Mouse (Mus musculus): Measurements from ENCODE around the gene N4bp2.
"Not testable (repeated sequence)": the region's sequence is repeated elsewhere in the genome, so short reads cannot be mapped to it uniquely, and the experiment has no call there.

Gene N4bp2

DNA sequence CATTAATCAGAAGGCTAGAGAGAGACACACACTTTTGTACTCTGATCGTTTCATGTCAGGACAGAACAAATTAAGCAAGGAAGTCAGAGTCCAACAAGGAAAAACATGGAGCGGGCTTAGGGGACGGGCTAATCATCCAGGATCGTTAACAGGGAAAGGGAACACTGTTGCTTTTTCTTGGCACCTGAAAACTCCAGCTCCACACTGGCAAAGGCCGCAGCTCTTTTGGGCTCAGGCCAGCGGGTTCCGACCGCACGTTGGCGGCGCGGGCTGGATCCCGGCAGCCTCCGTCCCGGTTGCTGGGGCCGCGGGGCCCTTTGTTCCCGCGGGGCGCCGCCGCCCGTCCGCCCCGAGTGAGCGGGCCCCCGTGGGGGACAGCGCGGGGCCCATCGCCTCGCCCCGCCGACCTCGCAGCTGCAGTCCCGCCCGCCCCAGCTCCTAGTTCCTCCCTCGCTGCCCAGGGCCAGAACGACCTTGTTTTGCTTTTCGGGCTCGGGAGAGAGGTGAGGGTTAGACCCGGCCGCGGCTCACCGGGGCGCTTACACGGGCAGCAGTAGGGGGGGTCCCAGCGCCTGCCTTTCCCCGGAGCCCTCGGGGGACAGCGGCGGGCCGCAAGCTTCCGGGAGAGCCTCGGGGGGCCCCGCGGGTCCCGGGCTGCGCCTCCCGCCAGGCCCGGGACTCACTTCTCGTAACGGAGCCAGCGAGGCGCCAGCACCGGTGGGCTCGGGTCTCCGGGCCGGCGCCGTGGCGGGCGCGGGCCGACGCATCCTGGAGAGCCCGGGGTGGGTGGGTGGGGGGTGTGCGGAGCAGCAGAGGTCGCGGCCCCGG is at the start of gene N4bp2:
Gene N4bp2 (plus strand): TSS at position 434 of the 828 bp plus-strand sequence.
- peak; percentile 89 for DNase-seq

- no peak for DNase-seq
These were observed 48.2 kb upstream of the N4bp2 start for GRCm38 (mm10) chr5:65715084-65715483.

GRCm38 (mm10) chr5:65717063-65717902 is 46.0 kb upstream of the N4bp2 start:
- DNase-seq, result no peak

DNA sequence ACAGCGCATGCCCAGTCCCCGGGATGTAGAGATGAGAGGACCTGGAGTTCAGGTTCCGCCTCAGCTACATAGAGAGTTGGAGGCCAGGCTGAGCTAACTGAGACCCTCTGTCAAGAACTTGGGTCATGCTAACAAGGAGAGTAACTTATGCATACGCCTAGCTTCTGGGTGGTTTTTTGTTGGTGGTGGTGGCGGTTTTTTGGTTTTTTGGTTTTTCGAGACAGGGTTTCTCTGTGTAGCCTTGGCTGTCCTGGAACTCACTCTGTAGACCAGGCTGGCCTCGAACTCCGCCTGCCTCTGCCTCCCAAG is 45.5 kb upstream of the N4bp2 start:
- DNase-seq, result not testable (repeated sequence)

GRCm38 (mm10) chr5:65718368-65718767 is 45.0 kb upstream of the N4bp2 start:
- DNase-seq, result no peak

DNA sequence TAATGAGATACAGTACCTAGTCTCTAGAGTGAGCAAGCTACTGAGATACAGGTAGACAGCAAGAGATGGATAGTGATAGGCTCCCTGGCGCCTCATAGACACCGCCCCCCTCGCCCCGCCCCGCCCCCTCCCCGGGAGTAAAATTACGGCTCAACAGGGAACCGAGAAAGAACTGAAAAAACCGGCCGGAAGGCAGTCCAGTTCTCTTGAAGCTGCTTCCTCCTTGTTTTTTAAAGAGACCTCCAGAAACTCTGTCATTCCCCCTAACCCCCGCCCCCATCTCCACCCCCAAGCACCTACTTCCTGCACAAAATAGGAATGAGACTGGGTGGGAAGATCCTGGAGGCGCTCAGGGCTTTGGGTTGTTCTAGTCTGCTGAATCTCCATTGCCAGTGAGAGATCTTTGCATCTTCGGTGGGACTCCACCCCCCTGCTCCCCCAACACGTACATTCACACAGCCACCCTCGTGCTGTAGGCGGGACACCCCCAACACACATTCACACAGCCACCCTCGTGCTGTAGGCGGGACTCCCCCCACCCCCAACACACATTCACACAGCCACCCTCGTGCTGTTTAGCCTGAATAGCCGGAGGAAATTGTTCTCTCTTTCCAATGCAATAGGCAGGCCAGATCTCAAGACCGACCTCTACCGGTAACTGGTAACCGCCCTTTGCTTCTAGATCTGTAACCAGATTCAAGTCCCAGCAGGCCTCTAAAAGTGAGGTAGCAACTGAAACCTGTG is 38.8 kb upstream of the N4bp2 start:
- DNase-seq, result peak; percentile 73

- DNase-seq, result peak; percentile 54
These were observed 31.9 kb upstream of the N4bp2 start for GRCm38 (mm10) chr5:65731173-65732007.

- DNase-seq, result no peak
These were observed 27.7 kb upstream of the N4bp2 start for GRCm38 (mm10) chr5:65735601-65736000.

- DNase-seq, result no peak
These were observed 24.0 kb upstream of the N4bp2 start for GRCm38 (mm10) chr5:65739366-65739765.

- DNase-seq, result no peak
These were observed 16.4 kb upstream of the N4bp2 start for GRCm38 (mm10) chr5:65746908-65747307.

DNA sequence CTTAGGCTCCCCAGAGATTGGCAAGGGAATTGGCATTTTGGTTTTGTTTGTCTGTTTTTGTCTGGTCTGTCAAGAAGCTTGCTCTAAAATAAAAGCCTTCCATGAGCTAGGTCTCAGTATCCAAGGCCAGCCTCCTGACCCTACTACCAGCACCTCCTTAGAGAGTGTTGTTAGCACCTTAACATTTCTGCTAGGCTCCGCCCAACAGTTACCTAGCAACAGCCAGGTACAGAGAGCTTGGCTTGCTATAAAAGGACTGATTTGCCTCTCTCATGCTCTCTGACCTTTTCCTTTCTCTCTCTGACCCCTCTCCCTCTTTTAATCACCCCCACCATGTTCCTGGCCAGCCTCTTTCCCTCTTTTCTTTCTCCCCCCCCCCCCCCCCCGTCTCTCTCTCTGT is 14.9 kb upstream of the N4bp2 start:
- no peak for DNase-seq

GRCm38 (mm10) chr5:65748880-65749279 is 14.4 kb upstream of the N4bp2 start:
- DNase-seq, result no peak

DNA sequence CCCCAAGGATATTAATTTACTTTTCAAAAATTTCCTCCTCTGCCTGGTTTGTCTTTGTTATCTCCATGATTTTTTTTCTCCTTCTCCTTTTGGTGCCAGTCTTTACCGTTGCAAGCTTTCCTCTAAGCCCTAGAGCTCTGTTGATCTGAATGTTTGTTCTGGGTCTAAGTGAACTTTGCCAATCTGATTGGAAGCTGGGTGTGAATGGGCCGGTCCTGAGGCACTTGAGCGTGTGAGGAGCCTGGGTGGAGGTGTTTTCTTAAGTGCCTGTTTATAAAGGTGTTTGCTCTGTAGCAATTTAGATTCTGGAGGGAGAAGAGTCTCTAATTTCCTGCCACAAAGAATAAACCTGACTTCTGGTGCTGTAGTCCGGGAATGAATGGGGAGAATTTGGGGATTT is 11.3 kb upstream of the N4bp2 start:
- no peak for DNase-seq

DNA sequence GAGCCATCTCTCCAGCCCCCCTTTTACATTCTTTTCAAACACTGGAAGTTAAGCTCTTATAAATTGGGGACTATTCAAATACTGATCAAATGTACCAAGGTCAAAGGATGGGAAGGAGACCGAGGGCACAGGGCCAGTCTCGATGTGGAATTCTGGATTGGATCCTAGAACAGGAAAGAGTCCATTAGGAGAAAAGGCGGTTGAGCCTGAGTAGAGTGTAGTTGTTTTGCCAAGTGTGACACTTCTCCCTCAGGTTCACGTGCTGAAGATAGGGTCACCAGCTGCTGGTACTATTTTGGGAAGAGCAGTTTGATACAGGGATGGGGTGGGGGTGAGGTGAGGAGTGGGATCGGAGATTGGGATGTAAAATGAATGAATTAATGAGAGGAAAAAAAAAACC is 7.5 kb upstream of the N4bp2 start:
- no peak for DNase-seq

GRCm38 (mm10) chr5:65757110-65757509 is 6.2 kb upstream of the N4bp2 start:
- DNase-seq, result no peak

DNA sequence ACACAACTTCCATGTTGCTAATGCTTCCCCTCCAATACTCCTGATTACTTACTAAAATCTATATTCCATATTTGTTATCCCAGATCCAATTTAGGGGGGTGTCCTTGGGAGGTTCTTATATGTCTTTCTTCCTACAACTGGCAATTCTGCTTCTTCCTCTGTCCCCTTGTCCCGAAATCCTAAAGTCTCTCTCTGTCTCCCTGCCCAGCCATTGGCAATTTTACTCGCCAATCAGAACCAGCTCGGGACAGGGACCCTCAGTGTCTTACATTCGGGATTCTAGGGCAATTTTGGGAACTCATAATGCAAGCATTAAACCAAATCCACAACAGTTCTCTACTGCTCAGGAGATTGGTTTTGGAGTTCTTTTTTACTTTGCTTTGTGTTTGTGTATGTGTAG is 3.3 kb upstream of the N4bp2 start:
- DNase-seq, result no peak

DNA sequence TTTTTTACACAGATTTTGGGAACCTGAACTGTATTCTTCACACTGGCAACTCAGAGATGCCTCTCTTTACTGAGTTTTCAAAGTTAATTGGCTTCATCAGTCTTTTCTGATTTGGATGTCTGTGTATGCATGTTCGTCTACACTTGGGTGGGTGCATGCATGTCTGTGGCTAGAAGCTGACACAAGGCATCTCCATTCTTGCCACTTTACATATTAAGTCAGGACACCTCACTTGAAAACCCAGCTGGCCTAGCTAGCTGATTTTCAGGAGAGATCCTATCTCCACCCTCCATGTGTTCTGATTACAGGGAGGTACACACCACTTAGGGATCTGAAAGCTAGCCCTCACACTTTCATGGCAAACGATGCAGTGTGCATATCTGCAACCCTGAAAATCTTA is 2.7 kb upstream of the N4bp2 start:
- DNase-seq, result no peak

DNA sequence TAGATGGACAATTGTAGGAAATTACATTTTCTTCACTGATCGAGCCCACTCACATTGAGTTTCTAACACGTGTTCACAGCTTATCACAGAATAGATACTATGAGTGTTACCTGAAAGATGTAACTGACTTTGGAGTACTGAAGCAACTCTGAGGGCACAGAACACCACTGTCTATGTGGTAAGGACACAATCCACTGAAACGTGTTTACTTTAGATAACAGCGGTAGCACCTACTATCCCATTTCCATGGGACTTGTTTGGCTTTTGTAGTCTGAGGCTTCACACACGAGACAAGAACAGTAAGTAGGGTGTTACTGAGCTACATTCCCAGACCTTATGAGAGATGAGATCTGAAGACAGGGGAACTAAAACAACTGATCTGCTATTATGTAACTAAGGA is 2.3 kb upstream of the N4bp2 start:
- DNase-seq, result no peak

DNA sequence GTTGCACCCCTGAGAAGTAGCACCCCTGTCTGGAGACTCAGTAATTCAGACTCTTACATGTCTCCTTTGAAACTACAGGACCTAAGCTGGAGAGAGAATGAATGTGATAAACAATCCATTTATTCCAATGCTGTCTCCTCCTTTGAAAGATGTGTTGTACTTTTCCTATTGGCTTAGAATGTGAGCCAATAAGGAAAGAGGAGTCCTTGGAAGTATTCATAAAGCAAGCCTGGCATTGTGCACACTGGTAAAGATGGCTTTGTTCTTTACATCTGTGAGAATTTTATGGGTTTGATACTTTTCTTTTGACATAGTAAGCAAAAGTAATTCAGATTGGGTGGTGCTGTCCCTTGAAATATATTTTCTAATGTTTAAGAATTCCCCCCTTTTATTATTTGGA is 1.4 kb upstream of the N4bp2 start:
- DNase-seq, result no peak

GRCm38 (mm10) chr5:65762686-65763085 is 635 bp upstream of the N4bp2 start:
- no peak for DNase-seq

DNA sequence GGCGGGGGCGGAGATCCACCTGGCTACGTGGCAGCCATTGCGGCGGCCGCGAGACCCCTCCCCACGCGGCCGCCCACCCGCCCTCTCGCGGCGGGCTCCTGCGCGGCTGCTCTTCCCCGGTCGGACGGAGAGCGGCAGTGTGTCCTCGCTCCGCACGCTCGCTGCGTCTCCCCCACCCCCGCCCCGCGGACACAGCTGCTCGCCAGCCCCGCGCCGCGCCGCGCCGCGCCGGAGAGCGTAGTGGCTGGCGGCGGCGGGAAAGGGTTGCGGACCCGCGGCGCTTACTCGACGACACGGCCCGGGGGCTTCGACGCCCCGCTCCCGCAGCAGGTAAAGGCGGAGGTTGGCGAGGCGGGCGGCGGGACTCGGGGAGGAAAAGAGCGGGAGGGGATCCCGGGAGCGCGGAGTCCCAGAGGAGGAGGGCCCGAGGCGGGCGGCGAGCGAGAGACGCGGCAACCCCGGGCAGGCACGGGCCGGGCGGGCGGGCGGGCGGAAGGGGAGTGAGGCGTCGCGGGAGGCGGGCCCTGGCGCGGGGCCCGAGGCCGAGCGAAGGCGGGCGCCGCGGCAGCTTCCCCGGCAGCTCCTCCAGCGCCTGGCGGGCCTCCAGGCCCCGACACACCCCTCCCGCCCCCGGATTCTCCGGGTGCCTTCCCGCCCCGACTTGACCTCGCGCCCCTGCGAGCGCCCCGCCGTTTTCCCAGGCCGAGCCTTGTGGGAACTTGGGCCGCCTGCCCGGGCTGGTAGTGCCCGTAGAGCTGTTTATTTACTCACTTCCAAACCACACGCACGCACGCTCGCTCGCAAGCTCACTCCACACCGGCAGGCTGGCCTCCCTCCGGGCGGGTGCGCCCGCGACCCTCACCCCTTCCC is 830 bp downstream of the N4bp2 start:
- DNase-seq, result peak; percentile 88

All from kidney, adult 18-20 months (tissue).